Mouse (Mus musculus): ENCODE data around the gene Clp1.
"Not testable (repeated sequence)": the region's sequence is repeated elsewhere in the genome, so short reads cannot be mapped to it uniquely, and the experiment has no call there.

Gene Clp1

DNA sequence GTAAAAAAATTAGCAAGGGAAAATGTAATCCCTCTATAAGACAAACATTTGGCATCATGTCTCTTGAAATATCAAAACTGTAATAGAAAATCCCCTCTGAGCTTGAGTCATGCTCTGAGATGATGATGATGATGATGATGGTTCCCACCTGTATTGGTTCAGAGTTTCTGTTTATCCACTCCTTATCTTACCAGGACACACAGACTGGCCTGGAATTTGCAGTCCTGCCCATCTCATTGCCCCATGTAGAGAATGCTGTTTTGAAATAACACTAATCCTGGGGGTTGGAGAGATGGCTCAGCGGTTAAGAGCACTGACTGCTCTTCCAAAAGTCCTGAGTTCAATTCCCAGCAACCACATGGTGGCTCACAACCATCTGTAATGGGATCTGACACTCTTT, 5.2 kb upstream of the Clp1 start:
- no peak for DNase-seq (ENCODE audit: low read depth, low spot score)
- Histone ChIP-seq H3K27me3 (ENCODE audit: control insufficient read depth, insufficient read depth, low read length, poor library complexity, severe bottlenecking) (no peaks in the 10 kb centered on the region; the same call in 1 of the 2 replicates), H3K36me3 (ENCODE audit: control insufficient read depth, insufficient read depth, low read length, poor library complexity, severe bottlenecking) (no peaks in the 10 kb centered on the region)

DNA sequence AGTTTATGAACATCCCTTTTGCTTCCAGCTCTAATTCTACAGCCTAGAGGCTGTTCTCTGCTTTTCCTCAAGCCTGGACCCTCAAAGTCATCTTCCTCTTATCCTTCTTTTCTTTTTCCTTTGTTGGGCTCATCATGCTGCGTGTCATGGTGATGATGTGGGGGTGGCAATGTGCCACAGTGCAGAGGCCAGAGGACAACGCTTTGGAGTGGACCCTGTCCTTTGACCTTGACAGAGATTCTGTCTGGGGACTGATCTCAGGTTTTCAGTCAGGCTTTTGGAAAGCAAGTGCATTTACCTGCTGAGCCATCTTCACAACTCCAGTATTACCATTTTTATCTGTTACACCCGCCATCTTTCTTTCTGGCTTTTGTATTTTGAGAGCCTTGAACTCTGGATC, 4.1 kb upstream of the Clp1 start:
- H3K36me3 ChIP-seq (ENCODE audit: control insufficient read depth, insufficient read depth, low read length, poor library complexity, severe bottlenecking): no peaks in the 10 kb centered on the region

DNA sequence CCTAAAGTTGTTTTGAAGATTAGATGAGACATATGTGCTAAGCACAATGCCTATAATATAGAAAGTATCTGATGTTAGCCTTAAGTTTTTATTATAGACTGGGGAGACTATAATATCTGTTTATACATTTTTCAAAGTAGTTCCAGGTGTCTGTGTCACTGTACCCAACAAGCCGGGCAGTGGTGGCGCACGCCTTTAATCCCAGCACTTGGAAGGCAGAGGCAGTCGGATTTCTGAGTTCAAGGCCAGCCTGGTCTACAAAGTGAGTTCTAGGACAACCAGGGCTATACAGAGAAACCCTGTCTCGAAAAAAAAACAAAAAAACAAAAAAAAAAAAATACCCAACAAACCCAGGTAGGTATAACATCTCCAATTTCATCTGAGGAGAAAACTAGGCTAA, 1.0 kb upstream of the Clp1 start:
- H3K36me3 ChIP-seq (ENCODE audit: control insufficient read depth, insufficient read depth, low read length, poor library complexity, severe bottlenecking): peaks cover 12% of the 10 kb centered on the region
- DNase-seq (ENCODE audit: low read depth, low spot score); H3K27me3 ChIP-seq (ENCODE audit: control insufficient read depth, insufficient read depth, low read length, poor library complexity, severe bottlenecking): not testable (repeated sequence)

More for the DNA sequence above, 4.1 kb upstream of the Clp1 start:
- H3K27me3 ChIP-seq (ENCODE audit: control insufficient read depth, insufficient read depth, low read length, poor library complexity, severe bottlenecking): no peaks in the 10 kb centered on the region; the same call in 1 of the 2 replicates
- DNase-seq (ENCODE audit: low read depth, low spot score): no peak

DNA sequence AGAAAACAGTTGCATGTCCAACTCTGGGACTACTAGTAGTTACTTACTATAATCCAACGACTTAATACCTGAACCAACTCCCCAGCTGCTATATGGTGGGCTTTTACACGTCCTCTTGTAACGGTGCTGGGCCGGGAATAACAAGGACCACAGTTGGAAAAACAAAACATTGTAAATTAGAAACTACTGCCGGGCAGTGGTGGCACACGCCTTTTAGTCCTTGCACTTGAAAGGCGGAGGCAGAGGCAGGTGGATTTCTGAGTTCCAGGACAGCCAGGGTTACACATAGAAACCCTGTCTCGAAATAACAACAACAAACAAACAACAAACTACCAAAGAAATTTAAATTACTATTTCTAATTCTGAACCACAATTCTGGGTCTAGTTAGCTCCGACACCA, 434 bp downstream of the Clp1 start:
- Histone ChIP-seq H3K27me3 (ENCODE audit: control insufficient read depth, insufficient read depth, low read length, poor library complexity, severe bottlenecking) (no peaks in the 10 kb centered on the region), H3K36me3 (ENCODE audit: control insufficient read depth, insufficient read depth, low read length, poor library complexity, severe bottlenecking) (peaks cover 12% of the 10 kb centered on the region)
- DNase-seq (ENCODE audit: low read depth, low spot score): no peak

DNA sequence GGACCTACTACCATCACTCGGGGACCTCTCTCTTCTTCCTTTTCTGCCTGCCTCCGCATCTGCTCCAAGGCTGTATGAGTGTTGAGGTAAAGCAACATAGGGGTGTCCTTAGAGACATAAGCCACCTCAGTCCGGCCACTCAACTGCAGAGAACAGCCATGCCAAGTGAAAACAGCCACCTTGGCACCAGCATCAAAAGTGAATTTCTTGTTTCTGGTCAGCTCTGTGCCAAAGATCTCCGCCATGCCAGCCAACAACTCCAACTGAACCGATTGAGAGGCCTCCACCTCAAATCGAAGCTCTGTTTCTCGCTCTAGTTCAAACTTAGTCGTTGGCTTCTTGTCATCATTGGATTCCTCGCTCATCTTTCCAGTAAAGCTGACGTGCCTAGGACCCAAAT, 1.4 kb downstream of the Clp1 start:
- DNase-seq (ENCODE audit: low read depth, low spot score): no peak
- Histone ChIP-seq H3K36me3 (ENCODE audit: control insufficient read depth, insufficient read depth, low read length, poor library complexity, severe bottlenecking) (peaks cover 14% of the 10 kb centered on the region), H3K27me3 (ENCODE audit: control insufficient read depth, insufficient read depth, low read length, poor library complexity, severe bottlenecking) (no peaks in the 10 kb centered on the region)

- Histone ChIP-seq H3K27me3 (ENCODE audit: control insufficient read depth, insufficient read depth, low read length, poor library complexity, severe bottlenecking) (no peaks in the 10 kb centered on the region), H3K36me3 (ENCODE audit: control insufficient read depth, insufficient read depth, low read length, poor library complexity, severe bottlenecking) (peaks cover 14% of the 10 kb centered on the region)
- DNase-seq (ENCODE audit: low read depth, low spot score): no peak
These were observed 3.3 kb downstream of the Clp1 start for GRCm38 (mm10) chr2:84723856-84724255.

DNA sequence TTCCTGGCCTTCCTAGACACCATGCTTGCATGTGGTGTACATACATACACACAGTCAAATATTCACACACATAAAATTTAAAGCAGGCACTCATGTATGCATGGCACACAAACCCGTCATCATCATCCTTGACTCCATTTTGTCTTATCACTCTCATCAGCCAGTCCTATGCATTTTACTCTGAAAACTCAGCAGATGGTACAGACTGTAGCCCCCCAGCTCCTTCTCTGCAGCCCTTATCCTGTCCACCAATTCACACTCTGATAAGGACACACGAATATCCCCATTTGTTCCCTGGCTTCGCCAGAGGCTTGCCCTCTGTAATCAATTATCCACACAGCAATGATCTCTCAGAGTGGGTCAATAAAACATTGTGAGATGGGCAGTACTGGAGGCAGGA, 6.0 kb downstream of the Clp1 start:
- Histone ChIP-seq H3K27me3 (ENCODE audit: control insufficient read depth, insufficient read depth, low read length, poor library complexity, severe bottlenecking) (no peaks in the 10 kb centered on the region), H3K36me3 (ENCODE audit: control insufficient read depth, insufficient read depth, low read length, poor library complexity, severe bottlenecking) (peaks cover 14% of the 10 kb centered on the region)
- no peak for DNase-seq (ENCODE audit: low read depth, low spot score)

DNA sequence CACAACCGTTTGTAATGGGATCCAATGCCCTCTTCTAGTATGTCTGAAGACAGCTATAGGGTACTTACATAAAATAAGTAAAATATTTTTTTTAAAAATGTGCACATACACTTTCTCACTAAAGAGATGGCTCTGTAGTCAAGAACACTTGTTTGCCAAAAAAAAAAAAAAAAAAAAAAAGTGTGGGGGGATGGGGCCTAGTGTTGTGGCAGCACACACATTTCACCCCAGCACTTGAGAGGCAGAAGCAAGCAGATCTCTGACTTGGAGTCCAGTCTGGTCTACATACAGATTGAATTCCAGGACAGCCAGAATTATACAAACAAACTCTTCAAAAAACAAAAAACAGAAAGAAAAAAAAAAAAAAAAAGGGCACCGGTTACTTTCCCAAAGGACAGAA, 6.4 kb downstream of the Clp1 start:
- Histone ChIP-seq H3K27me3 (ENCODE audit: control insufficient read depth, insufficient read depth, low read length, poor library complexity, severe bottlenecking) (no peaks in the 10 kb centered on the region), H3K36me3 (ENCODE audit: control insufficient read depth, insufficient read depth, low read length, poor library complexity, severe bottlenecking) (peaks cover 14% of the 10 kb centered on the region)
- DNase-seq (ENCODE audit: low read depth, low spot score): no peak

- Histone ChIP-seq H3K36me3 (ENCODE audit: control insufficient read depth, insufficient read depth, low read length, poor library complexity, severe bottlenecking) (0 out of 2 replicates have a peak, but pooled peaks cover 2% of the 10 kb centered on the region), H3K27me3 (ENCODE audit: control insufficient read depth, insufficient read depth, low read length, poor library complexity, severe bottlenecking) (no peaks in the 10 kb centered on the region)
- DNase-seq (ENCODE audit: low read depth, low spot score): no peak
These were observed 9.8 kb downstream of the Clp1 start for GRCm38 (mm10) chr2:84717357-84717756.

DNA sequence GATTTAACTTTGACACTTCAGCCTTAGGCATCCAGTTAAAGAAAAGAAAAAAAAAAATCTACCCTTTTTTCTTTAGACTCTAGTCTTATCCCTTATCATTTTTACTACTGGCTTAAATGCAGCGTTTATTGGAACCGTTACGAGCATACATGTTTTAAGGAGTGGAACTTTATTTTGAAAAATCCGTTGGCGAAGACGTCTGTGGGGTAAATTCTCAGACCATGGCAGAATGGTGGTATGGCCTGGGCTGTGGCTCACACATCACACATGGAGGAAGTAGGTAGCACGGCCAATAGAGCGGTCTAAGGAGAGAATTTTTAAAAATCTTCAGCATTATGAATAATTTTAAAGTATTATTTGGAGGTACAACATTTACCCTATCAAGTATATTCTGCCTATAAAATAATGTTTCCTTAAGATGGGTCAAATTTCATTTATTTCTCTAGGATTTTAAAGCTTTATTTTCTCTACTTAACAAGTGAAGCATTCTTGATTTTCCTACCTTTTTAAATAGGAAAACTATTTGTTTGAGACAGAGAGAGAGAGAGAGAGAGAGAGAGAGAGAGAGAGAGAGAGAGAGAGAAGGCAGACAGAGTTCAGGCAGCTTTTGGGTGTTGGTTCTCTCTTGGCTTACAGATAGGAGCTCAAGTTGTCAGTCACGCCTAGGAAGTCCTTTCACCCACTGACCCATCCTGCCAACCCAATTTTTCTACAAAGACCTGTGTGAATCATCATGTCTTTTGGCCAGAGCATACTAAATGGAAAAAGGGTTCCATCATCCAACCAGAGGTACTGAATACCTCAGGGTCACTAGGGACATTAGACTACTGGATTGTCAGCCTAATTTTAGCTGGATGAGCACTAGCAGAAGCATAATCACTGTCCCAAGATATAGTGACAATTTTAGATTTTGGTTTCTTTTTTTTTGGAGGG, 10.5 kb downstream of the Clp1 start:
- Histone ChIP-seq H3K27me3 (ENCODE audit: control insufficient read depth, insufficient read depth, low read length, poor library complexity, severe bottlenecking) (no peaks in the 10 kb centered on the region), H3K36me3 (ENCODE audit: control insufficient read depth, insufficient read depth, low read length, poor library complexity, severe bottlenecking) (0 out of 2 replicates have a peak, but pooled peaks cover 2% of the 10 kb centered on the region)
- DNase-seq (ENCODE audit: low read depth, low spot score): peak; percentile 34

GRCm38 (mm10) chr2:84715562-84716361, 11.4 kb downstream of the Clp1 start:
- no peaks in the 10 kb centered on the region for H3K27me3 ChIP-seq (ENCODE audit: control insufficient read depth, insufficient read depth, low read length, poor library complexity, severe bottlenecking)
- DNase-seq (ENCODE audit: low read depth, low spot score): peak; percentile 97
- 0 out of 2 replicates have a peak, but pooled peaks cover under 1% of the 10 kb centered on the region for H3K36me3 ChIP-seq (ENCODE audit: control insufficient read depth, insufficient read depth, low read length, poor library complexity, severe bottlenecking)

- H3K27me3 ChIP-seq (ENCODE audit: control insufficient read depth, insufficient read depth, low read length, poor library complexity, severe bottlenecking): no peaks in the 10 kb centered on the region
- 0 out of 2 replicates have a peak, but pooled peaks cover 4% of the 10 kb centered on the region for H3K36me3 ChIP-seq (ENCODE audit: control insufficient read depth, insufficient read depth, low read length, poor library complexity, severe bottlenecking)
- DNase-seq (ENCODE audit: low read depth, low spot score): peak; percentile 99
These were observed 12.2 kb downstream of the Clp1 start, which contains the start of gene Zdhhc5 for GRCm38 (mm10) chr2:84714811-84715561. TSS of gene Zdhhc5 (minus strand) at chr2:84715180.

DNA sequence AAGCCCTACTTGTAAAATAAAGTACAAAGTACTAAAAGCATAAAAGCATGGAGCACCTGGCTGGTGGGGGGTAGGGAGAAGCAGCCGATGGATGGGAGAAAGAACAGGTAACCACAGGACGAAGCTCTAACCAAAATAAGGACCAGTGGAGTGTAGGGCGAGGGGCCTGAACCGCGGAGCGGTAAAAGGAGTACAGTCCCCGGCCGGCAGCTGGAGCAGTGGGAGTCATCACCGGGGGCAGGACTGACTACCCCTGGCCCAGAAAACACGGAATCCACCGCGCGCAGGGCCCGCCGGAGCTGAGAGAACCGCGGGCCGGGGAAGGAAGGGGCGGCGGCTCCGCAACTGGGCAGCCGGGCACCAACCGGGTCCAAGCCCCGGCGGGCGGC, 12.7 kb downstream of the Clp1 start:
- H3K27me3 ChIP-seq (ENCODE audit: control insufficient read depth, insufficient read depth, low read length, poor library complexity, severe bottlenecking): no peaks in the 10 kb centered on the region
- H3K36me3 ChIP-seq (ENCODE audit: control insufficient read depth, insufficient read depth, low read length, poor library complexity, severe bottlenecking): 0 out of 2 replicates have a peak, but pooled peaks cover 4% of the 10 kb centered on the region
- DNase-seq (ENCODE audit: low read depth, low spot score): no peak

GRCm38 (mm10) chr2:84711898-84712297, 15.3 kb downstream of the Clp1 start:
- no peak for DNase-seq (ENCODE audit: low read depth, low spot score)
- Histone ChIP-seq H3K36me3 (ENCODE audit: control insufficient read depth, insufficient read depth, low read length, poor library complexity, severe bottlenecking) (0 out of 2 replicates have a peak, but pooled peaks cover 6% of the 10 kb centered on the region), H3K27me3 (ENCODE audit: control insufficient read depth, insufficient read depth, low read length, poor library complexity, severe bottlenecking) (no peaks in the 10 kb centered on the region)
